Mouse (Mus musculus): ENCODE data around the gene Gm10770.
"Not testable (repeated sequence)": the region's sequence is repeated elsewhere in the genome, so short reads cannot be mapped to it uniquely, and the experiment has no call there.

DNA sequence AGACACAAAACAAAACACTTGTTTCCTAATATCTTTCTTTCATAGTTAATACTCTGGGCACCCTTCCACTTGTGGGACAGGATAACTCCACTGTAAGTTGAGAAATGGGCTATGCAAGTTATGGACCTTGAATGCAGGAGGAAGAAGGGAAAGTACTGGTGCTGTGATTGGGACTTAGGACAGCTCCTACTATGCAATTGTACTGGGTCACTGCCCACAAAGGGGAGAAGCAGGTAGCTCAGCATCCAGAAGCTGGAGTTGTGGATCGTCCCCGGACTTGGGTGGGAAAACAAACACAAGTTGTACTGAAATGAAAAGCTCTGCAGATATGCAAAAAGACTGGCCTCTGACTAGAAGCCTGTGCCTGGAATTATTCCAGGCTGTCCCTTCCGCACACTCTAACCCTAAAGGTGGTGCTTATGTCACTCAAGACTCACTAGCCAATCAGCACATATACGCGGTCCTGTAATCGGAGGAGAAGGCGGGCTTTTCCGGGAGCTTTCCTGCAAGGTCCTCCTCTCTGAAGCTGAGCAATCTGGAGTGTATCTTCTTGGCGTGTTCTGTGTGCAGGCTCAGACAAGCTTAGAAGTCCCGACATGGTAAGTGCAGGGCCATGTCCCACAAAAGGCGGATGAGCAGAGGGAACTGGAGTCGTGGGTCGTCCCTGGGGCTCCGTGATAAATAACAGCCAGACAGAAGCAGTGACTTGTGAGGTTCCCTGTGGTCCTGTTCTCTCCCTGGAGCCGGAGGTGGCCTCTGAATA lies 38.3 kb upstream of the Gm10770 start, which contains the start of gene Zfp937:
- not testable (repeated sequence) for TF ChIP-seq CTCF (IDR thresholded peaks at IDR 0.05; ENCODE audit: borderline replicate concordance, insufficient read depth, low read depth, low read length); POLR2A (IDR thresholded peaks at IDR 0.05; ENCODE audit: borderline replicate concordance, insufficient read depth, low read length)

Data from cerebellum, adult 2 months (tissue).